Mouse (Mus musculus): Measurements from ENCODE around the gene Cdk5r1.

Cdk5r1 gene

DNA sequence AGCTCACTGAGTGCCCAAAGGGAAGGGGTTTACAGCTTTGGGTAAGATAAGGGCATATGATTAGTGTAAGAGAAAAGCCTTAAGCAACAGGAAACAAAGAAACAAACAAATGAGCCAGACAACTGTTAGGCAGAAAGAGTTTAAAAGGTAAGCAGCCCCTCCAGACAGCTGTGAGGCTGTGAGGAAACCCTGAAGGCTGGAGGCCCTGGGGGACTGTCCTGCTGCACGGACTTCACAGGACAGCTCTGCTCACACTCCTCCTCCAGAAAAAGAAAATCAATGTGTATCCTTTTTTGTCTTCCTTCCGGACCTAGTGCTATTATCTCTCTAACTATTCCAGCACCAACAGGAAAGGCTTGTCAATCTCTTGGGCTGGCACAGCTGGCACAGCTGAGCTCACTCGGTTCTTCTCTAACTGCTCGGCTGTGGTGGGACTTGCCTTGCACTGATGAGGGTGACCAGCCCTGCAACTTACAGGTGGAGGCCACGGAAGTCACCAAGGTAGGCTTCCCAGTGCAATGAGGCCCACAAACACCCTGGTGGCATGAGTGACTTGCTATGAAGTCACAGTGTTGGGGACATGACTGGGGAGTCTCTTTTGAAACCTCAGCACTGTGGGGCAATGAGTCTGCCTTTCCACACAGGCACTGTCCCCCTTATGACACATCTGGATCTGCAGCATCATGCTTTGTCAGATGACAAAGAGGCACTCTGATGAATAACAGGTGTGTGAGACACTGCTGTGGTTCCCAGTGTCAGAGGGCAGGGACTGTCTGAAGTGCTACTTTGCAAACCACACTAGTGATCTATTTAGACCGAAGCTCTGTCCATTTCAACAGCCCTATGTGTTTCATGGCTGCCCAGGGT, 27.9 kb downstream of the Cdk5r1 start:
- no peak for DNase-seq (ENCODE audit: low spot score)

DNA sequence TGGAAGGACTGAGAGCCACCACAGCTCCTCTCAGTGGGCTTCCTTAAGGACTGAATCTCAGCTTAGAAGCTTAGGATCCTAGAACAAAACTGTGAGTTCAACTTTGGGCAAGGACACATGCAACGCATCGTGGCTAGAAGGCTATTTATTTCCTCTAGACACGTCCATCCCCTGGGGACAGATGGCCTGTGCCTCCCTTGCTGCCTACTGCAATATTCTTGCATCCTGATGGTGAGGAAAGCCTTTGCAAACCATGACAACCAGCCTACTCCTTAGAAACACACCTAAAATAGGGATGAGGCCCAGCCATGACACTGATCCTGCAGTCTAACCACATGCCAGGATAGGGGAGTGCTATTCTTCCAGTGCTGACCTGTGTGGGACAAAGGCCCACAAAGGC, 28.8 kb downstream of the Cdk5r1 start:
- DNase-seq (ENCODE audit: low spot score) = no peak

DNA sequence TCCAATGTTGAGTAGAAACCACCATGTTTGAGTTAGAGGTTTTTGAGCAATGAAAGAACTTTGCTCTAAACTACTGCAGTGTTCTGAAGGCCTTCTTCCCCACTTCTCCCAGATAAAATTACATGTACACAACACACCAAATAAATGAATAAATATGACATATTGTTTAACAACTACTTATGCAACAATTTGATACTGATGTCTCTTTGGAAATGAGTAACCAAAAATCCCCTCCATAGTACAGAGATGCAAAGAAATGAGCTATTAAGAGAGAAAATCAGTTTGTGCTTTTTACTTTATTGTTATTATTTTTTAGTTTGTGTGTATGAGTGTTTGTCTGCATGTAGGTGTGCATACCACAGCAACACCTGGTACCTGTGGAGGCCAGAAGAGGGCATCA, 29.7 kb downstream of the Cdk5r1 start:
- DNase-seq (ENCODE audit: low spot score) = no peak

- no peak for DNase-seq (ENCODE audit: low spot score)
These were observed 31.0 kb downstream of the Cdk5r1 start for GRCm38 (mm10) chr11:80507791-80508190.

DNA sequence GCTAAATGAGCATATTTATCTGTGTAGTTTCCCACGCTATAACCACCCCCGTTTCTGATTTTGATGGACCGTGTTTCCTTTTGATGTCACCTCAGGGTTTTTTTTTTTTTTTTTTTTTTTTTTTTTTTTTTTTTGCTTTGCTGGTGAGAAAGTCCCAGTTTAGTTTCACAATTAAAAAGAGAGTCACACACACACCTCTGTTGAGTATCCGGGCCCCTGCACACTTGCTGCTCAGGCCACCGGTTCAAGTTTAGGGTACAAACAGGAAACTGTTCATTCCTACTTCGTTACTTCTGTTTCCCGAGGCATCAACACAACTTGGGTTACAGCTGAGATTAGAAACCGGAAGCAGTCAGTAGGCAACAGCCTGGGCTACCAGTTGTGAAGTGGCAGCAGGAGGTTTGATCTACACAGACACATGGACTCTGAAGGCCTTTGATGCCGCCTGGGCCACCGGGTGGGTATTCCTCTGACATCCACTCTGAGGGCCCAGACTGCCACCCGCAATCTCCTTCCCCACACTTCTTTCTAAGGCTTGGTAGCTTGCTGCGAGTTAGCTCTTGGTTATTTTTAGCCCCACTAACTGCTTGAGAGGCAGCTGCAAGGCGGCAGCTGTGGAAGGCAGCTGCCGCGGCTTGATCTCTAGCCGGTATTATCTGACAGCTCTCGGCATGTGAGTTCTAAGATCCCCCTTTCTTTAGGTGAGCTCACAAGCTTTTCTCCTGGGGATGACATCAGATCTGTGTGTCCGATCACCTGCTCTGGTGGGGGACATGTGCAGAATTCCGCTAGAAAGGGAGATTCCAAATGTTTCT, 31.7 kb downstream of the Cdk5r1 start:
- no peak for DNase-seq (ENCODE audit: low spot score)

GRCm38 (mm10) chr11:80509176-80509506, 32.3 kb downstream of the Cdk5r1 start:
- DNase-seq (ENCODE audit: low spot score) = no peak

- no peak for DNase-seq (ENCODE audit: low spot score)
These were observed 33.3 kb downstream of the Cdk5r1 start for GRCm38 (mm10) chr11:80510124-80510523.

- DNase-seq (ENCODE audit: low spot score) = no peak
These were observed 35.7 kb downstream of the Cdk5r1 start for GRCm38 (mm10) chr11:80512313-80513056.

DNA sequence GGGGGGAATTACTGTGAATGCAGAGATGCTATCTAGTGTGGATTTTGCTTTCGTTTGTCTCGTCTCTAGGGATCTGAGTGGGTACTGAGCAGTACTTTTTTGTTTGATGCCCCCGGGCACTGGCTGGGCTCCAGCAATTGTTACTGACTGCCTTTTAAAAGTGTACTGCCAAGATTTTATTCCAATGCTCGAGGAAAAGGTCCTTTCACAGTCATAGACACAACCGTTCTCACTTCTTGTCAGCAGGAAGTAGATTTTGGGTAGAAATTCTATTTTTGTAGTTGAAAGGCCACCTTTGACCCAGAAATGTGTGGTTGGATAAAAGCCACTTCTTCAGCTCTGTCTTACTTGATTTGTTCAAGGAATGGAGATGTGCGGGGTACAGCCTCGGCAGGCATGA, 37.0 kb downstream of the Cdk5r1 start:
- DNase-seq (ENCODE audit: low spot score) = no peak

- no peak for DNase-seq (ENCODE audit: low spot score)
These were observed 38.5 kb downstream of the Cdk5r1 start for GRCm38 (mm10) chr11:80515346-80515745.

GRCm38 (mm10) chr11:80515895-80516294, 39.1 kb downstream of the Cdk5r1 start:
- DNase-seq (ENCODE audit: low spot score) = no peak

- DNase-seq (ENCODE audit: low spot score) = peak; percentile 58
These were observed 41.9 kb downstream of the Cdk5r1 start for GRCm38 (mm10) chr11:80518421-80519367.

DNA sequence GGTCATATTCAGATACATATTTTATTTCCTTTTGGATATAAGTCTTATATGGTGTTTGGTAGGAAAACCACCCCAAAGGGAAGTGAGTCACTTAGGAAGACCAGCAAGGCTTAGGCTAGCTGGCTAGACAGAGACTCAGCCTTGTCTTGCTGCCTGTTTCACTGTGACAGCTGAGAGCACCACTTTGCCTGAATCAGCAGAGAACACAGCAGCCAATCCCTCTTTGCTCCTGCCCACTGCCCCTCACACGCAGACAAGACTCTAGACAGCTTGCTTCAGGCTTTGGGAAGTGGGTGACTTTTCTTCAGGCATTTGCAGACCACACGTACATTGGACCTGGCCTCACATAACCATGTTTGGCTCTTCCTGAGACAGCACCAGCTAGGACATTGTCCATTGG, 44.3 kb downstream of the Cdk5r1 start:
- DNase-seq (ENCODE audit: low spot score) = no peak

GRCm38 (mm10) chr11:80522852-80523251, 46.0 kb downstream of the Cdk5r1 start:
- no peak for DNase-seq (ENCODE audit: low spot score)

GRCm38 (mm10) chr11:80523410-80523809, 46.6 kb downstream of the Cdk5r1 start:
- no peak for DNase-seq (ENCODE audit: low spot score)

DNA sequence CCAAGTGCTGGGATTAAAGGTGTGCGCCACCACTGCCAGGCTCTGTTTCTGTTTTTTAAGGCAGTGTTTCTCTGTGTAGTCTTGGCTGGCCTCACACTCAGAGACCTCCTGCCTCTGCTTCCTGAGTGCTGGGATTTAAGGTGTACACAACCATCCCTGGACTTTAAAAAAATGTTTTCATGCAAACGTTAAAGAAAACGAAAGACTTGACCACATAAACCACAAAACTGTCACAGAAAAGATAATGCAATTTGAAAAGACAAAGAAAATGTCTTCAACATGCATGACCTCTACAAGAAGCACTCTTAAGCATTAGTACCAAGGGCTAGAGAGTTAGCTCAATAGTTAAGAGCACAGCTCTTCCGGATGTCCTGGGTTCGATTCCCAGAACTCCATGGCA, 47.4 kb downstream of the Cdk5r1 start:
- no peak for DNase-seq (ENCODE audit: low spot score)

- no peak for DNase-seq (ENCODE audit: low spot score)
These were observed 50.9 kb downstream of the Cdk5r1 start for GRCm38 (mm10) chr11:80527697-80528096.

GRCm38 (mm10) chr11:80529149-80529548, 52.3 kb downstream of the Cdk5r1 start:
- DNase-seq (ENCODE audit: low spot score) = no peak

Measured in layer of hippocampus, adult 9-10 months (tissue).